Mouse (Mus musculus) brain, embryonic 14.5 days (tissue): ENCODE data around the gene Ddx56.

Source experiments
- CTCF ChIP-seq: fragments of 200-500 bp; IDR thresholded peaks from 2 replicates; pipeline ENCODE4 v1.5.1; 2012; ENCODE audit warnings: inconsistent platforms, mild to moderate bottlenecking, moderate library complexity, borderline replicate concordance; ENCODE audit not compliant: insufficient read depth, insufficient read length; ENCODE audit errors: extremely low read depth
- POLR2A ChIP-seq: fragments of 200-500 bp; IDR thresholded peaks from 2 replicates; pipeline ENCODE4 v1.6.1; 2012; ENCODE audit warnings: mild to moderate bottlenecking, inconsistent platforms, borderline replicate concordance; ENCODE audit not compliant: poor library complexity, insufficient read depth, insufficient read length, severe bottlenecking; ENCODE audit errors: extremely low read depth

DNA sequence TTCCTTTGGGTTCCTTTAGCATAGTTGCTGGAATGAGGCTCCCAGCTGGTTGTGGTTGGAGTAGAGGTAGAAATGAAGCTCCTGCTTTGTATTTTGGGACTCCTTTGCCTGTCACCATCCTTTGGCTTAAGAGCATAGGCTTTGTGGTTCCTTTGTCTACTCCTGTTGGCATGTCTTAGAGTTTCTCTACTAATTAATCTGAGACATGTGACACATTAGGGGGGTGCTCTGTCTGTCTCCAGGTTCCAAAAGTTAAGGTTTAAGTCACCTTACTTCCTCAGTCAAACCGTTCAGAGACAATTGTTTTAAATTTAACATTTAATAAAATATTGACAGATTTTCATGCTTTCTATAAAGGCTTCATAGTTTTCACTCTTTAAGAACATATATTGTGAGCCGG, 26.0 kb upstream of the Ddx56 start:
- TF ChIP-seq CTCF = no peak
- no peak for TF ChIP-seq POLR2A
